Mouse (Mus musculus): Measurements from ENCODE around the gene Itgb7. TPM values are rescaled to one million over a fixed set of nuclear protein-coding genes. Genes with fewer than 3 reads are reported as not detected.

Itgb7 gene
- polyA plus RNA-seq, 1 experiment from 2014 or later: 4.3 TPM

DNA sequence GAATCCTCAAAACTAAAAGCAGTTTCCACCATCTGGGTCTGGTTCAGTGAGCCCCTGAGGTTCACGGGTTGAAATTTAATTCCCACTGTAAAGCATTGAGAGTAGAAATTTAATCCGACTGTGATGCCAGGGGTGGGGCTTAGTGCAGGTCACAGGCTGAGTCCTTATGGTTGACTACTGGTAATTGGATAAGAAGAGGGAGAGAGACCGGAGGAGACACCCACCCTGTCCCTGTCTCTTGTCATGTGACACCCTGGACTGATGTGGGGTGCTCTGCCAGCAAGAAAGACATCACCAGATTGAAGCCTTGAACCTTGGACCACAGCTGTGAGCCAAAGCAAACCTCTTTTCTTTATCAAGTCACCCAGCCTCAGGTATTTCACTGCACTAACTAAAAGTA, 48.7 kb downstream of the Itgb7 start:
- TF ChIP-seq CTCF (IDR thresholded peaks at IDR 0.05) (no peak), EP300 (IDR thresholded peaks at IDR 0.05) (no peak)
- Histone ChIP-seq H3K36me3 (ENCODE audit: insufficient read depth, low read length) (no peaks in the 10 kb centered on the region; the same call in 1 of the 2 replicates), H3K4me1 (ENCODE audit: insufficient read depth, low read depth, low read length) (no peaks in the 10 kb centered on the region), H3K27ac (ENCODE audit: low read length) (no peak overlapping the region), H3K9ac (replicated peaks; ENCODE audit: low read depth) (no peak overlapping the region), H3K27me3 (replicated peaks; ENCODE audit: insufficient read depth, low read length) (no peaks in the 10 kb centered on the region), H3K4me2 (replicated peaks; ENCODE audit: low read depth, low read length) (no peak overlapping the region), H3K4me3 (ENCODE audit: low read depth, low read length) (no peak overlapping the region), H3K9me3 (ENCODE audit: low read length) (no peaks in the 10 kb centered on the region)
- no peak for ATAC-seq
- WGBS: 76% methylated on average over 3 of the region's 3 CpGs
- DNase-seq (ENCODE audit: low spot score): no peak

DNA sequence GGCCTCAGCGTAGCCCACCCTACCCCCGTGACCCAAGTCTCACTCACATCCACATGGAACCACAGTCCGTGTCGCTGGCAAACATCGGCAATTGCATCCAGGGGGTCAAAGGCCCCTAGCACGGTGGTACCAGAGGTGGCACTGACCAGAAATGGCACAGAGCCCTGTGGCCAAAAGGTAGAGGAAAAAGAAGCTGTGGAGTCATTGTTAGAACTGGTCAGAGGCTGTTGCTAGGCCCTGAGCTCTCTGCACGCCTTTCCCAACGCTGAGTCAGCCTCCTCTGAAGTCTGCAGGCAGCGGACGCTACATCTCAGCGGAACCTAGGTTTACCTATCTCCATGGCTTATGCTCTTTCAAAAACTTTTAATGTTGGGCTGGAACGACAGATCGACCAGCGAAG, 51.8 kb downstream of the Itgb7 start:
- no peak overlapping the region for H3K27ac ChIP-seq (ENCODE audit: low read length)
- 86% methylated on average over 14 of the region's 14 CpGs for WGBS
- TF ChIP-seq CTCF (IDR thresholded peaks at IDR 0.05) (no peak), EP300 (IDR thresholded peaks at IDR 0.05) (no peak)
- DNase-seq (ENCODE audit: low spot score) (no peak), ATAC-seq (no peak)
- H3K27me3 ChIP-seq (replicated peaks; ENCODE audit: insufficient read depth, low read length): no peaks in the 10 kb centered on the region
- no peak overlapping the region for H3K9ac ChIP-seq (replicated peaks; ENCODE audit: low read depth)
- H3K4me3 ChIP-seq (ENCODE audit: low read depth, low read length): no peak overlapping the region
- no peaks in the 10 kb centered on the region; the same call in 1 of the 2 replicates for H3K36me3 ChIP-seq (ENCODE audit: insufficient read depth, low read length)
- no peaks in the 10 kb centered on the region for H3K9me3 ChIP-seq (ENCODE audit: low read length)
- no peaks in the 10 kb centered on the region for H3K4me1 ChIP-seq (ENCODE audit: insufficient read depth, low read depth, low read length)
- no peak overlapping the region for H3K4me2 ChIP-seq (replicated peaks; ENCODE audit: low read depth, low read length)

DNA sequence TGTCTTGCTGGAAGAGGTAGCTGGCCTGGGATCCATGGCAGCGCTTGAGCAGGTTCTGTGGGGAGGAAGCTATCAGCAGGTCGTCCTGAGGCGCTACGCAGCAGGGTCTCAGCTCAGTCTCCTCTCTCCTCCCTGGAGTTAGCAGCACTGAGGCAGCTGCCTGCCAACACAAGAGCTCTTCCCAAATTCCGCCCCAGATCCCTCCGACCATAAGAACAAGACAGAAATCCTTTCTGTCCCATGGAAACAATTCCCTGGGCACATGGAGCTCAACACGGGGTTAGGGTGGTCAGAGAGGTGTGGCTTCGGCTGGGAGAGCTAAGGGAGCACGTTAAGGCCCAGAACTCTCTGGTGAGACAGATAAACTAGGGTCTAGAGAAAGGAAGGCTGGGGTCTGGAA, 52.6 kb downstream of the Itgb7 start:
- Histone ChIP-seq H3K4me2 (replicated peaks; ENCODE audit: low read depth, low read length) (no peak overlapping the region), H3K4me3 (ENCODE audit: low read depth, low read length) (no peak overlapping the region), H3K27me3 (replicated peaks; ENCODE audit: insufficient read depth, low read length) (no peaks in the 10 kb centered on the region), H3K9ac (replicated peaks; ENCODE audit: low read depth) (no peak overlapping the region), H3K4me1 (ENCODE audit: insufficient read depth, low read depth, low read length) (no peaks in the 10 kb centered on the region), H3K27ac (ENCODE audit: low read length) (no peak overlapping the region), H3K9me3 (ENCODE audit: low read length) (no peaks in the 10 kb centered on the region), H3K36me3 (ENCODE audit: insufficient read depth, low read length) (no peaks in the 10 kb centered on the region)
- TF ChIP-seq CTCF (IDR thresholded peaks at IDR 0.05) (no peak), EP300 (IDR thresholded peaks at IDR 0.05) (no peak)
- DNase-seq (ENCODE audit: low spot score) (no peak), ATAC-seq (no peak)
- WGBS: 83% methylated on average over 9 of the region's 9 CpGs

DNA sequence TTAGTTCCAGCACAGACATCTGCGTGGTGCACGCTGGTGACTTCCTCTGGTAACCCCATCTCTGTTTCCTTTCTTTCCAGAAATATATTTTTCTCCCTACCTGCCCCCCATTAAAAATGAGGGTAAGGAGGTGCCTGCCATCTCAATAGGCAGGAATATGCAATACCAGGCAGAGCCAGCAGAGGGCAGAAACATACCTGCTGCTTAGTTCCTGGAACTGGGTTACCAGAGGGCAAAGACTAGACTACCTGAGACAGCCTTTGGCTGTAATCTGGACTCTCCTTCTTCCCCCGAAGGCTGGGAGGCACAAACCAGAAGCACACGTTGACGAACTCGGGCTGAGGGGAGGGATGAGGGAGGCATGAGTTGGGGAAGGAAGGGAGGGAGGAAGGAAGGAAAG, 53.5 kb downstream of the Itgb7 start:
- 18% methylated on average over 6 of the region's 6 CpGs for whole genome bisulfite sequencing
- no peaks in the 10 kb centered on the region for H3K9me3 ChIP-seq (ENCODE audit: low read length)
- no peak for TF ChIP-seq EP300 (IDR thresholded peaks at IDR 0.05)
- peak; percentile 96 for TF ChIP-seq CTCF (IDR thresholded peaks at IDR 0.05)
- no peak overlapping the region for H3K4me3 ChIP-seq (ENCODE audit: low read depth, low read length)
- no peaks in the 10 kb centered on the region for H3K36me3 ChIP-seq (ENCODE audit: insufficient read depth, low read length)
- no peaks in the 10 kb centered on the region for H3K27me3 ChIP-seq (replicated peaks; ENCODE audit: insufficient read depth, low read length)
- no peaks in the 10 kb centered on the region for H3K4me1 ChIP-seq (ENCODE audit: insufficient read depth, low read depth, low read length)
- H3K9ac ChIP-seq (replicated peaks; ENCODE audit: low read depth): no peak overlapping the region
- H3K4me2 ChIP-seq (replicated peaks; ENCODE audit: low read depth, low read length): no peak overlapping the region
- DNase-seq (ENCODE audit: low spot score) (peak; percentile 60), ATAC-seq (peak; percentile 47)
- H3K27ac ChIP-seq (ENCODE audit: low read length): no peak overlapping the region

DNA sequence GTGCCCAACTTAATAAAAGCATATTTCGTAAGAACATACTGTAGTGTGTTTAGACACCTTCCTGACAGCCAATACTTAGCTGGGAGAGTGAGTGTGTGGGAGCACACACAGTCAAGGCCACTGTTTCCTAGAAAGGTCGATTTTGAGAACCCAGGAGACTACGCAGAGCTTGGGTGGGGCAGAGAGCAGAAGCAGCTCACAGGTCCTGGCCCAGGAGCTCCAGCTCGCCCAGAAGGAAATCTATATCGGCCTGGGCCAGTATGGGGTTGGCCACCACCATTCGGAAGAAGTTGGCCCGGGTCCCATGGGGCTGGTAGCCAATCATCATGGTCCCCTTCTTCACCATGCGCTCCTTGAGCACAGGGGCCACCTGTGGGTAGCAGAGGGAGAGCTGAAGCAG, 54.3 kb downstream of the Itgb7 start:
- WGBS: 78% methylated on average over 8 of the region's 8 CpGs
- H3K27ac ChIP-seq (ENCODE audit: low read length): no peak overlapping the region
- H3K4me1 ChIP-seq (ENCODE audit: insufficient read depth, low read depth, low read length): no peaks in the 10 kb centered on the region
- no peaks in the 10 kb centered on the region for H3K36me3 ChIP-seq (ENCODE audit: insufficient read depth, low read length)
- no peak for DNase-seq (ENCODE audit: low spot score)
- H3K27me3 ChIP-seq (replicated peaks; ENCODE audit: insufficient read depth, low read length): no peaks in the 10 kb centered on the region
- no peak for ATAC-seq
- TF ChIP-seq EP300 (IDR thresholded peaks at IDR 0.05): no peak
- TF ChIP-seq CTCF (IDR thresholded peaks at IDR 0.05): no peak
- no peak overlapping the region for H3K4me3 ChIP-seq (ENCODE audit: low read depth, low read length)
- no peak overlapping the region for H3K9ac ChIP-seq (replicated peaks; ENCODE audit: low read depth)
- H3K4me2 ChIP-seq (replicated peaks; ENCODE audit: low read depth, low read length): no peak overlapping the region
- no peaks in the 10 kb centered on the region for H3K9me3 ChIP-seq (ENCODE audit: low read length)

DNA sequence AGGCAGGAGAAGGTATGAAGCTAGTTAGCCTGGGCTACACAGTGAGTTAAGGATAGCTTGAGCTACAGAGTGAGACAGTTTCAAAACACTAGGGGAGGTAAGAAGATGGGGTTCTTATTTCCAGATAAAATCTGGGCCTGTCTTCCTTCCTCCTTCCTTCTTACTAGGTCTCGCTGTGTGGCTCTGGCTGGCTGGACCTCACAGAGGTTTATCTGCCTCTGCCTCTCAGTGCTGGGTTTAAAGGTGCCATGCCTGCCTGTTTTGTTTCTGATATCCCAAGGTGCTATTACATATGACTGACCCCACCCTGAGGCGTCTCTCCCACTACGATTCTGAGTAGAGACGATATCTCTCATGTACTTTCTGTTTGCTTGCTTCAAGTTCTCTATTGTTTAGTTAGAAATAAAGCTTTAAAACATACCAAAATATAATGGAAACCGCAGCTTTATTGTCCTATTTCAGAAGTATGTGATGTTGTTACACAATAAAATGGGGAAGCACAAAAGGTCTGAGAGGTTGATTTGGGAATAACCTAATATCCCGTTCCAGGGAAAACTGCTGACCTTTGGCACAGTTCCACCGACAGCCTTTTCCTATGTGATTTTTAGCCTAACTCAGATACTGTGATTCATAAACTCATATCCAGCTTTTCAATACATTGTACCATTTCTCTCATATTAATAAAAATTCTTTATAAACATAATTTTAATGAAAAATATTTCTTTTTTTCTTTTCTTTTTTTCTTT, 55.0 kb downstream of the Itgb7 start:
- Histone ChIP-seq H3K4me3 (ENCODE audit: low read depth, low read length) (no peak overlapping the region), H3K27me3 (replicated peaks; ENCODE audit: insufficient read depth, low read length) (no peaks in the 10 kb centered on the region), H3K36me3 (ENCODE audit: insufficient read depth, low read length) (no peaks in the 10 kb centered on the region), H3K9ac (replicated peaks; ENCODE audit: low read depth) (no peak overlapping the region), H3K4me2 (replicated peaks; ENCODE audit: low read depth, low read length) (no peak overlapping the region), H3K27ac (ENCODE audit: low read length) (peak overlapping the region; percentile 27; the same call in 1 of the 2 replicates), H3K4me1 (ENCODE audit: insufficient read depth, low read depth, low read length) (no peaks in the 10 kb centered on the region), H3K9me3 (ENCODE audit: low read length) (no peaks in the 10 kb centered on the region)
- 63% methylated on average over 7 of the region's 7 CpGs for WGBS
- DNase-seq (ENCODE audit: low spot score): peak; percentile 32
- ATAC-seq: no peak
- TF ChIP-seq EP300 (IDR thresholded peaks at IDR 0.05): no peak
- TF ChIP-seq CTCF (IDR thresholded peaks at IDR 0.05): no peak
